Mouse (Mus musculus) forebrain, embryonic 15.5 days (tissue): ENCODE results near the gene Fhl1. TPM values are rescaled to one million over a fixed set of nuclear protein-coding genes. Genes with fewer than 3 reads are reported as not detected.

Source experiments
- ATAC-seq: fragments of 200-750 bp; cut with Nextera tagmentation; replicated peaks from 2 replicates; pipeline ENCODE4 v1.8.0; 2017; ENCODE audit warnings: mild to moderate bottlenecking, moderate TSS enrichment, moderate library complexity
- H3K27ac ChIP-seq: fragments of 300-500 bp; sonication (generic); replicated peaks from 2 replicates; pipeline ENCODE4 v1.5.1; 2015; ENCODE audit warnings: mild to moderate bottlenecking, inconsistent platforms
- H3K27me3 ChIP-seq: fragments of 300-500 bp; sonication (generic); 2 replicates; pipeline ENCODE4 v1.6.1; 2015; ENCODE audit warnings: inconsistent platforms
- H3K36me3 ChIP-seq: fragments of 300-500 bp; sonication (generic); 2 replicates; pipeline ENCODE4 v1.6.1; 2015; ENCODE audit warnings: mild to moderate bottlenecking, inconsistent platforms
- H3K4me1 ChIP-seq: fragments of 300-500 bp; sonication (generic); 2 replicates; pipeline ENCODE4 v1.6.1; 2015; ENCODE audit warnings: inconsistent platforms
- H3K4me2 ChIP-seq: fragments of 300-500 bp; sonication (generic); replicated peaks from 2 replicates; pipeline ENCODE4 v1.6.1; 2015; ENCODE audit warnings: mild to moderate bottlenecking, inconsistent platforms
- H3K4me3 ChIP-seq: fragments of 300-500 bp; sonication (generic); 2 replicates; pipeline ENCODE4 v1.5.1; 2015; ENCODE audit warnings: mild to moderate bottlenecking, inconsistent platforms
- H3K9ac ChIP-seq: fragments of 300-500 bp; sonication (generic); replicated peaks from 2 replicates; pipeline ENCODE4 v1.6.1; 2015; ENCODE audit warnings: mild to moderate bottlenecking, inconsistent platforms
- H3K9me3 ChIP-seq: fragments of 300-500 bp; sonication (generic); 2 replicates; pipeline ENCODE4 v1.6.1; 2016; ENCODE audit warnings: inconsistent platforms
- WGBS: fragments of 180-500 bp; shearing (Covaris S2); methylation state at CpG from one replicate; pipeline ENCODE4 v1.1.7; 2015; ENCODE audit warnings: mixed read lengths; 5-methylcytosine and 5-hydroxymethylcytosine counted together
- polyA plus RNA-seq: library from polyadenylated mRNA; unstranded; fragments of >200 nt; fragmentation: Nextera tagmentation; extraction: Ambion mirVana; gene quantifications from 2 replicates; pipeline ENCODE4 v1.2.1, GENCODE M21; 2015

Fhl1 gene
- polyA plus RNA-seq, 1 experiment from 2014 or later, result 108 TPM

- Histone ChIP-seq H3K4me3 (no peak overlapping the region), H3K27ac (no peak overlapping the region), H3K36me3 (no peaks in the 10 kb centered on the region), H3K4me2 (no peak overlapping the region), H3K4me1 (no peaks in the 10 kb centered on the region), H3K27me3 (no peaks in the 10 kb centered on the region), H3K9ac (no peak overlapping the region), H3K9me3 (no peaks in the 10 kb centered on the region)
- 55% methylated on average over 1 of the region's 1 CpGs for WGBS
- no peak for ATAC-seq
These were observed 18.9 kb upstream of the Fhl1 start for GRCm38 (mm10) chrX:56712666-56713065.

- Histone ChIP-seq H3K9ac (no peak overlapping the region), H3K4me2 (no peak overlapping the region), H3K4me3 (no peak overlapping the region)
These were observed 9.0 kb upstream of the Fhl1 start for GRCm38 (mm10) chrX:56722559-56722958.

DNA sequence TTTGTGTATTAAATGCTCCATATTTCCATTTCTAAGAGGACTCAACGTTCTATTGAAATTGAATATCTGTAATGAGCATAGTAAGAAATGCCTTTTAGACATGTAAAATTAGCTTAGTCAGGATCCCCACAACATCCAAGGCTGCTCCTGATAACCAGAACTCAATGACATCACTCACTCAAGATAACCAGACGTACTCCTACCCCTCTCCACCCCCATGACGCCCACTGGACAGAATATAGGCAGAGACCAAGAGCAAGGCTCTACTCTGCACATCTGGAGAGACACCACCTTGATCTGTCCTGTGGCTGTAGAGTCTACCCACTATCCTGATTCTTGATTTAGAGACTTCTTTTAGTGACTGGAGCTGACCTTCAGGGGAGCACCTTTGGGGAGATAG, 3.1 kb upstream of the Fhl1 start:
- WGBS, result 66% methylated on average over 3 of the region's 3 CpGs
- Histone ChIP-seq H3K4me1 (peaks cover 5% of the 10 kb centered on the region; the same call in 1 of the 2 replicates), H3K36me3 (no peaks in the 10 kb centered on the region), H3K4me3 (no peak overlapping the region), H3K27me3 (no peaks in the 10 kb centered on the region), H3K4me2 (no peak overlapping the region), H3K9me3 (no peaks in the 10 kb centered on the region), H3K27ac (no peak overlapping the region), H3K9ac (no peak overlapping the region)
- no peak for ATAC-seq

More at GRCm38 (mm10) chrX:56722559-56722958, 9.0 kb upstream of the Fhl1 start:
- H3K36me3 ChIP-seq, result no peaks in the 10 kb centered on the region
- no peaks in the 10 kb centered on the region for H3K4me1 ChIP-seq
- ATAC-seq, result 0 out of 2 replicates have a peak, but pooled peaks have one; percentile 43
- H3K9me3 ChIP-seq, result no peaks in the 10 kb centered on the region
- WGBS, result 43% methylated on average over 8 of the region's 8 CpGs
- H3K27ac ChIP-seq, result no peak overlapping the region
- H3K27me3 ChIP-seq, result no peaks in the 10 kb centered on the region

DNA sequence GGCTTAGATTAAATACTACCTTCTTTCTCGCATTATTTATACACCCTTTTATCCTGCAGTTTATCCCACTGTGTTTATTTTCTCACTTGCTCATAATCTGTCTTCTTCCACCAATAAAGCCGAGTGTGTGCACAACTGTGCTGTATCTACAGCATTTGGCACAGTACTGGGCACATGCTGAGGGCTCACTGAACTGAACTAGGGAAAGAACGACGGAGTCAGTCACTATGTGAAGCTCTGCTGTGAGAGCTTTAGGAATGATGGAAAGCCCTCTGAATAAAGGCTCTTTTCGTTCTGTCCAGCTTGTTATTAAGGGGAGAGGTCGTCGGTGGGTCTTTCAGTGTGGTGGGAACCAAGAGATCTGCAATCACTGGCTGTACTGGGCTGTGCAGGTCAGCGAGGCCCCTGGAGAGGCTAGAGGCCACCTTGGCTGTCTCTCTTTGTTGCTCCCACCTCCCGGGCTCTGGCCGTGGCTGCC, 720 bp upstream of the Fhl1 start:
- peak overlapping the region; percentile 61 for H3K4me3 ChIP-seq
- ATAC-seq, result peak; percentile 83
- 19% methylated on average over 8 of the region's 10 CpGs for WGBS

DNA sequence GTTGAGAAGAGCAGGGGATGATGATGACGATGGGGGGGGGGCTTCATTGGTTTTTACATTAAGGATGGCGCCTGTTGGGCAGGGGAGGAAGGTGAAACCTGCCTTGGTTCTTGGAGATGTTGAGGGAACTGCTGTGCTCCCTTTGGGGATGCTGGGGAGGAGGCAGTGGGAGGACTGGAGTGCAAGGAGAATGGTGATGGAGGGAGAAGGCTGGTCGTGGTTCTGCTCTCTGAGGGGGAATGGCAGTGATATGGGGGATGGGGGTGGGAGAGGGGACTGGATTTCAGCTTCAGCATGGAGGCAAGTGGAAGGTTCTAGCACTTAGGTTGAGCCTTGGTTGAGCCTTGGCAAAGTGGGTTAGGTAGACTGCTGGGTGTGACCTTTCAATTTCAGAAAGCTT, 814 bp downstream of the Fhl1 start:
- H3K4me3 ChIP-seq, result peak overlapping the region; percentile 61
- H3K27me3 ChIP-seq, result no peaks in the 10 kb centered on the region
- H3K4me1 ChIP-seq, result peaks cover 5% of the 10 kb centered on the region; the same call in 1 of the 2 replicates
- peak overlapping the region; percentile 49 for H3K4me2 ChIP-seq
- H3K9ac ChIP-seq, result peak overlapping the region; percentile 64
- H3K36me3 ChIP-seq, result no peaks in the 10 kb centered on the region
- ATAC-seq, result no peak
- 20% methylated on average over 3 of the region's 3 CpGs for WGBS
- H3K9me3 ChIP-seq, result no peaks in the 10 kb centered on the region
- peak overlapping the region; percentile 80; the same call in 1 of the 2 replicates for H3K27ac ChIP-seq

More for the DNA sequence above, 720 bp upstream of the Fhl1 start:
- Histone ChIP-seq H3K9me3 (no peaks in the 10 kb centered on the region), H3K4me1 (peaks cover 5% of the 10 kb centered on the region; the same call in 1 of the 2 replicates), H3K27ac (peak overlapping the region; percentile 80), H3K9ac (peak overlapping the region; percentile 64), H3K27me3 (no peaks in the 10 kb centered on the region), H3K4me2 (peak overlapping the region; percentile 49), H3K36me3 (no peaks in the 10 kb centered on the region)

DNA sequence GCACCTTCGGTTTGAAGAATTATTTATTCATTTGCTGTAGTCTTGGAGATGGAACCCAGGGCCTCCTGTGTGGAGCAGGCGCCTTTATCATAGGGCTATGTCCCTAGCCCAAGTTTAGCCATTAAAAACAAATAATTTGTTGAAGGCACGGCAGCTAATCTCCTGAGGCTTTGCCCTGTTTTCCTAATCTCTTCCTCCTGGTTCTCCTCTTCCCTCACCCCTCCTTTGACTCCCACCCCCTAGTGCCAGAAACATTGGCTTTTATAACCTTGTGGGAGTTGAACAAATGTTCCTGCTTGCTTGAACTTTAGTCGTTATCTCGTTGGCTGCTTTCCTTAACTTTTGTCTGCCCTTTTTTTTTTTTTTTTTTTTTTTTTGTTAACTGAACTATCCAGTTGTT, 2.8 kb downstream of the Fhl1 start:
- Histone ChIP-seq H3K4me2 (no peak overlapping the region), H3K27ac (no peak overlapping the region), H3K36me3 (no peaks in the 10 kb centered on the region), H3K4me1 (peaks cover 5% of the 10 kb centered on the region; the same call in 1 of the 2 replicates), H3K9ac (no peak overlapping the region), H3K4me3 (no peak overlapping the region), H3K27me3 (no peaks in the 10 kb centered on the region), H3K9me3 (no peaks in the 10 kb centered on the region)
- 26% methylated on average over 5 of the region's 5 CpGs for WGBS
- ATAC-seq, result no peak

DNA sequence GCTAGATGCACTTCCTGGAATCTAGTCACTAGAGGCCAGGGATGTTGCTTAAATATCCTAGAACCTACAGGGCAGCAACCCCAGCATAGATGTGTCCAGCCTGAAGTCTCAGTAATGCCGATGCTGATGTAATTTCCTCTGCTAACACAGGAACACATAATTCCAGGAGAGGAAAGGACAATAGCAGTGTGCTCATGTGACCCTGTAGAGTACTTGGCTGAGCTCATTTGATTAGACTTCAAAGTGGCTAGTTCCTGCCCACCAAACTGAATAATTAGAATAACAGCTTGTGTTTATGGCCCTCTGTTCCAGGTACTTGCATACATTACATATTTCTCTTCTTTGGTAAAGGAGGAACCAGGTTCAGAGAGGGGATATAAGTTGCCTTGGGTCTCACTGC, 4.6 kb downstream of the Fhl1 start:
- H3K9me3 ChIP-seq, result no peaks in the 10 kb centered on the region
- no peaks in the 10 kb centered on the region for H3K27me3 ChIP-seq
- H3K27ac ChIP-seq, result no peak overlapping the region
- H3K36me3 ChIP-seq, result no peaks in the 10 kb centered on the region
- H3K4me1 ChIP-seq, result peaks cover 5% of the 10 kb centered on the region; the same call in 1 of the 2 replicates
- ATAC-seq, result no peak
- WGBS, result 54% methylated on average over 1 of the region's 1 CpGs
- H3K9ac ChIP-seq, result no peak overlapping the region
- H3K4me3 ChIP-seq, result no peak overlapping the region
- no peak overlapping the region for H3K4me2 ChIP-seq

DNA sequence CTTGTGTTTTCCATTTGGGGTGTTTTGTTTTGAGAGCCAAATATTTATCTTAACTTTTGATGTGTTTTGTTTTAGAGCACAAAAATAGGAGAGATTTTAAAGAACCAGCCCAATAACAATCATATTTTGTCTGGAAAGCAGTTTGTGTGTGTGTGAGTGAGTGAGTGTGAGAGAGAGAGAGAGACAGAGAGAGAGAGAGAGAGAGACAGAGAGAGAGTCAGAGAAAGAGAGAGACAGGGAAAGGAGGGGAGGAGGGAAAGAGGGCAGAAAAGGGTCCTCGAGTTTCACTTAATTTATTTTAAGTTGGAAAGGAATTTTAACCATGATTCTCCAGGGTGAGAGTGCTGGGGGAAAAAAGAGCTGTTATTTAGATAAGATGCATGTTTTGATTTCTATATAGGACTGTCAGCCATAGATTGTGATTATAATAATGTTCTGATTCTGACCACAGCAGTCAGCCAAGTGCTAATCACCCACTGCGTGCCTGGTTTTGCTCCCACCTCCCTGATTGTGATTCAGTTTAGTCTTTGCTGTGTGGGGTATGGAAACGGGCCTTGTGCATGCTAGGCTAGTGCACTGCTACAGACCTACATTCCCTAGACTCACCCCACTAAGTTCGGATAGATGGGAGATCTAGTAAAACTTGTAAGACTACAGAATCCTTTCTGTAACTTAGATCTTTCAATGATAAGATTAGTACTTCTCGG, 6.4 kb downstream of the Fhl1 start:
- Histone ChIP-seq H3K9me3 (no peaks in the 10 kb centered on the region), H3K36me3 (no peaks in the 10 kb centered on the region), H3K27ac (no peak overlapping the region), H3K4me2 (no peak overlapping the region), H3K4me1 (no peaks in the 10 kb centered on the region), H3K4me3 (no peak overlapping the region), H3K9ac (no peak overlapping the region), H3K27me3 (no peaks in the 10 kb centered on the region)
- ATAC-seq, result no peak
- 61% methylated on average over 5 of the region's 5 CpGs for WGBS

- H3K4me3 ChIP-seq, result no peak overlapping the region
- no peaks in the 10 kb centered on the region for H3K4me1 ChIP-seq
- H3K9ac ChIP-seq, result no peak overlapping the region
- no peak overlapping the region for H3K27ac ChIP-seq
- no peak for ATAC-seq
- no peaks in the 10 kb centered on the region for H3K9me3 ChIP-seq
- no peaks in the 10 kb centered on the region for H3K36me3 ChIP-seq
- no peaks in the 10 kb centered on the region for H3K27me3 ChIP-seq
- no peak overlapping the region for H3K4me2 ChIP-seq
- WGBS, result 75% methylated on average over 3 of the region's 3 CpGs
These were observed 9.8 kb downstream of the Fhl1 start for GRCm38 (mm10) chrX:56741428-56741827.

DNA sequence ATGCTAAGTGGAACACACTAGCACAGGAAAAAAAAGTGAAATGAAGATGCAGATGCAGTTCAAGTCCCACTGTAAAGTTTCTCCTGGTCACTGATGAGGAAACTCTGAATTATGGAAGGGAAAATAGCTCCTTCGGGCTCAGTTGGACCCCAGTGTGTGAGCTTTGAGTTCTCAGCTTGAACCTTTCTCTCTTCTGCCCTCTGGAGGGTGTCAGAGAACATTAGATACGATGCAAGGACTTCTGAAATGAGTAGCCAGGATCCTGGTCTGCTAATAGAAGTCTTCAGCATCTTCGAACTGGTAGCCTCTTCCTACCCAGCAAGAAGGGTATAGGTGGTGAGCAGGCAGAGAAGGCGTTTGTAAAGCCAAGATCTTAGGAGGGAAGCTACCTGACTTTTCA, 19.9 kb downstream of the Fhl1 start:
- H3K27ac ChIP-seq, result no peak overlapping the region
- H3K9ac ChIP-seq, result no peak overlapping the region
- H3K36me3 ChIP-seq, result no peaks in the 10 kb centered on the region
- H3K9me3 ChIP-seq, result no peaks in the 10 kb centered on the region
- 64% methylated on average over 4 of the region's 4 CpGs for WGBS
- H3K4me3 ChIP-seq, result no peak overlapping the region
- H3K4me1 ChIP-seq, result no peaks in the 10 kb centered on the region
- no peaks in the 10 kb centered on the region for H3K27me3 ChIP-seq
- ATAC-seq, result no peak
- H3K4me2 ChIP-seq, result no peak overlapping the region

DNA sequence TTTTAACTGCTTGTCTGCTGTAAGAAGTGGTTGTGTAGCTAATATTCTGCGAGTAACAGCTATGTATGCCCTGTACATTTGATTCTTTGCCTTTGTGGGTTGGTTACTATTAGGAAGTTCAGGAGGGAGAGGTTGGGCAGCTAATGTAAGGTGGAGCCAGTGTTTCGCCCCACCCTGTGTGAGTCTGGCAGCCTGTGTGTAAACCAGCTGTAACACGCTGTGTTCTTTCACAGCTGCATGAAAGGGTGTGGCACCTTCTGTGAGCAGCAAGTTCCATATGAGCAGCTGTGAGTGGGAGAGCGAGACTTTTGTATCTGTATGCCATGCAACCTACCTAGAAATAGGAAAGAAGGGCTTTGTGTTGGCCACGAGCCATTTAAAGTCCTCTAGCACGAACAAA, 20.6 kb downstream of the Fhl1 start:
- Histone ChIP-seq H3K9me3 (no peaks in the 10 kb centered on the region), H3K9ac (no peak overlapping the region), H3K4me1 (no peaks in the 10 kb centered on the region), H3K27me3 (no peaks in the 10 kb centered on the region), H3K4me2 (no peak overlapping the region), H3K27ac (no peak overlapping the region), H3K4me3 (no peak overlapping the region), H3K36me3 (no peaks in the 10 kb centered on the region)
- WGBS, result 84% methylated on average over 6 of the region's 6 CpGs
- no peak for ATAC-seq

DNA sequence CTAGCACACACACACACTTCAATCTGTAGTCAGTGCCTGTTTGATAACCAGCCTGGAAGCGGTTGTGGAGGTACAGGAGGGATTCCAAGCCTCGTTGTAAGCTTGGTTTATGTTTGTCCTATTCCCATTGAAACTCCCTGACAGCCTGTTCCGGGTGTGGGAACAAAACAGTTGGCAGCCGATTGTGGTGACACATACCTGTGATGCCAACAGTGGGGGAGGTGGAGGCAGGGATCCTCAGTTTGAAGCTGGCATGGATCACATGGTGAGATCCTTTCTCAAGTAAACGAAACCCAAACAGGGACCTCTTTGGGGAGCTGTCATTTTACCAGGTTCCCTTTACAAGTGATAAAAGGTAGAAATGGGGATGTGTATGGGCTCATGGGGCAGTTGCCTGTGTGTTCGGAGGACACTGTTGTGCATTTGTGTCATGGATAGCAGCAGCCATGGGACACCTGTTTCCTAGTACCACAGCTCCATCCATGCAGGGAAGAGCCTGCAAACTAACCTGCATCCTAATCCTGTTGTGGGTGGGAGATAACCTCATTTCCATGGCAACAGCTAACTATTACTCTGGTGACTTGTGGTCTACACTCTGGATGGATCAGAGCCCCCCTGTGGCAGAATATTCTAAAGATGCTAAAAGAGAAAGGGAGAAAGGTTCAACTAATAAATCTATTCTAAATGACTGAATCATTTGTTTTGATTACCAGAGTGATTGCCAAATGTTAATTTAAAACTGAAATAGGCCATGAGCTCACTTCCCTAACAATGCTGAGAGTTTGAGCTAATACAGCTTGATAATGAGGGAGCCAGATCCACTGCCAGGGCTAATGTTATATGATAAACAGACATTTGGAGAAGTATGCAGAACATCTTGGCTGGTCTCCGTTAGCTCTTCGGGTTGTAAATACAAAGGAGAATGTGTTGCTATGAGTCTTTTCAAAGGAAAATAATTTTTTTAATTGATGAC, 22.0 kb downstream of the Fhl1 start:
- Histone ChIP-seq H3K27ac (no peak overlapping the region), H3K9me3 (no peaks in the 10 kb centered on the region), H3K4me3 (no peak overlapping the region), H3K36me3 (no peaks in the 10 kb centered on the region), H3K4me2 (no peak overlapping the region), H3K27me3 (no peaks in the 10 kb centered on the region), H3K9ac (no peak overlapping the region), H3K4me1 (no peaks in the 10 kb centered on the region)
- ATAC-seq, result peak; percentile 56
- 47% methylated on average over 8 of the region's 8 CpGs for WGBS
